Mouse (Mus musculus): ENCODE measurements around the gene Mettl27.
"Not testable (repeated sequence)": the region's sequence is repeated elsewhere in the genome, so short reads cannot be mapped to it uniquely, and the experiment has no call there.

Gene Mettl27

DNA sequence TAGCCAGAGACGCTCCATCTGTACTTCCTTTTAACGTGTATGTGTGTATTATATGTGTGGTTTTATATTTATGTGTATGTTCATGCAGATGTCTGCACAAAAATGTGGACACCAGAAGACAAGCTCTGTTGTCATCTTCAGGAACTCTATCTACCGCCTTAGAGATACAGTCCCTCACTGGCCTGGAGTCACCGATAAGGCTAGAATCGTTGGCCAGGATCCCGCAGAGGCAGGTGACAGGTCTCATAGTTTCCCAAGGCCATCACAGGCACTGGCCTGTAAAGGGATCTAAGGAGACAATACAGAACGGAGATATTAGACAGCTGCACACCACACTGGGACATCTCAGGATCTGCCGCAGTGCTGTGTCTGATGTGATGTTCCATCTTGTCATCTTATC lies 11.1 kb upstream of the Mettl27 start:
- DNase-seq (ENCODE audit: low spot score): no peak

DNA sequence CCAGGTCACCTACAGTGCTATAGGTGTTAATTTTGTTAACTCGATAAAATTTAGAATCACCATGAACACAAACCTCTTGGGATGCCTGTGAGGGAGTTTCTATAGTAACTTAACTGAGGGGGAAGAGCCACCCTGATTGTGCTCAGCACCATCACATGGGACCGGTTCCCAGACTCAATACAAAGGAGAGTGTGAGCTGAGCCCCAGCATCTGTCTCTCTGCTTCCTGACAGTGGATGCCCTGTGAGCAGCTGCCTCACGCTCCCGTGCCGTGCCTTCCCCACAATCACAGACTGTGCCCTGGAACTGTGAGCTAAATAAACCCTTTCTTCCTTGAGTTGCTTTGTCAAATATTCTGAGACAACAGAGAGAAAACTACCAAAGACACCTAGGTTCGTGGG lies 9.0 kb upstream of the Mettl27 start:
- no peak for DNase-seq (ENCODE audit: low spot score)

DNA sequence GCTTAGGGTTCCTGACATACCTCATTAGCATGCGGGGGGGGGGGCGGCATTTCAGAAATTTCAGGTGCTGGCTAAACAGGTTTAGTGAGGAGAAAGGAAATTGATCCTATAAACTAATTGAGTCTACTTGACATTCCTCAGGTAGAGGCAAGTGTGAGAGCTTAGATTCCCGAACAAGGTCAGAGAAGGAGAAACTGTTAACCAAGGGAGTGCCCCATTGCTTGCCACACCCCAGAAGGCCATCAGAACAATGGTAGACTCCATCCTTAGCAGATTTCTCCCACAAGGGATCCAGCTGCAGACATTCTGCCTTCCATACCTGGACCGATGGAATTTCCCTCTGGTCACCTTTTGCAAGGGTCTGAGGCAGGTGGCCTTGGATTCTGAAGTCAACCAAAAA lies 5.4 kb upstream of the Mettl27 start:
- no peak for DNase-seq (ENCODE audit: low spot score)

DNA sequence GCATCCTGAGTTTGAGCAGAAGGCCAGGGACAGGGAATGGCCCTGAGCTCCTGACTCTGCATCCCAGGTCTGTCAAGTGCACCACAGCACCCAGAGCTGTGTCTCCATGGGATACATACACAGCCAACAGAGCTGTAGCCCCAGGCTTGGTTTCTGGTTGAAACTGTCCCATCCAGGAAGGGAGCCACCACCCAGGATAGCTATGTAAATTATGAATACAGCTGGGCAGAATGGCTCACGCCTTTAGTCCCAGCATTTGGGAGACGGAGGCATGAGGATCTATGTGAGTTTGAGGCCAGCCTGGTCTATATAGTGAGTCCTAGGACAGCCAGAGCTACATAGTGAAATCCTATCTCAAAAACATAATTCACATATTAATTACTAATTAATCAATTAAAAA lies 2.2 kb upstream of the Mettl27 start:
- DNase-seq (ENCODE audit: low spot score): no peak

DNA sequence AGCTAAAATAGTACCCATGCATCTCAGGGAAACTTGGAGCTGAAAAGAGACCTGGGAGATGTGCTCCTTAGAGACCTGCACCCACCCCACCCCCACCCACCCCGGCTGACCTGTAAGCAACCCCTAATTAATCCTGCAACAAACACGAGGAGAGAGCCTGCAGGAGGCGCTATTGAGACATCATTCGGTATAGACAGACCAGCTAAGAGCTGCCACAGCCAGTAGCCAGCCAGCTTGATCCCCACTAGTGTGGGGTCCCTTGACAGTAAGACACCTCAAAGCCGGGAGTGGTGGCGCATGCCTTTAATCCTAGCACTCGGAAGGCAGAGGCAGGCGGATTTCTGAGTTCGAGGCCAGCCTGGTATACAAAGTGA lies 722 bp downstream of the Mettl27 start:
- DNase-seq (ENCODE audit: low spot score): peak; percentile 76

DNA sequence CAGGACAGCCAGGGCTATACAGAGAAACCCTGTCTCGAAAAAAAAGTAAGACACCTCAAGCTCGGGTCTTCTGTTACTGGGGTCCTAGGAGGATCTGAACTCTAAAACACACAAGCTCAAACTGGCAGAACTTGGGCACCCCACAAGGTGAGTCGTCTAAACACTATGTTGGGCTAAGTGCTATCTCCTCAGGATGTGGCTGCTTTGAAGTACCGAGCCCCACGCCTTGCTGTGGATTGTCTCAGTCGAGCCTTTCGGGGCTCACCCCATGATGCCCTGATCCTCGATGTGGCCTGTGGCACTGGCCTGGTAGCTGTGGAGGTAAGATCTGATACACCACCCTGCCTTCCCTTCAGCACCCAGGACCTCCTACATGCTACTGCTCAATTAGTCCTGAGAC lies 1.1 kb downstream of the Mettl27 start:
- no peak for DNase-seq (ENCODE audit: low spot score)

DNA sequence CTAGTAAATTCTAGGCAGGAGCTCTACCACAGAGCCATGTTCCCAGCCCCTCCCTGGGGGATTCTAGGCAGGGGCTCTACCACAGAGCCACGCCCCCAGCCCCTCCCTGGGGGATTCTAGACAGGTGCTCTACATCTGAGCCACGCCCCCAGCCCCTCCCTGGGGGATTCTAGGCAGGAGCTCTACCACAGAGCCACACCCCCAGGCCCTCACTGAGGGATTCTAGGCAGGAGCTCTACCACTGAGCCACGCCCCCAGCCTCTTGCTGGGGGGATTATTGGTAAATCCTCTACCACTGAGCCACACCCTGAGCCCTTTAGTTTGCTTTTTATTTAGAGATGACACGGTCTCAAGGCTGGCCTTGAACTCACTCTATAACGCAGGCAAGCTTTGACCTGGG lies 1.5 kb downstream of the Mettl27 start:
- not testable (repeated sequence) for DNase-seq (ENCODE audit: low spot score)

DNA sequence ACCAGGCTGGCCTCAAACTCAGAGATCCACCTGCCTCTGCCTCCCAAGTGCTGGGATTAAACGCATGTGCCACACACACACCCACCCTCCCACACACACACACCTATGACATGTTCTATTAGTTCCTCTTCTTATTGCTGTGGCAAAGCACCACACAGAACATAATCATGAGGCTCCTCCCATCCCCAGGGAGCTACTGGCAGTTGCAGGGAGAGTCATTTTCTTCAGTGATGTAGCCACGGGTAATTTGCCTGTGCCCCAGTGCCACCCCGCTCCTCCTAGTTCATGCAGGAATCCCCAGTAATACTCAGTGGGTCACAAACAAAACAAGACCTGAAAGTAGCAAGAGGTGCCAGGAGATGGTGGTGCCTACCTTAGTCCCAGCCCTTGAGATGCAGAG lies 2.5 kb downstream of the Mettl27 start:
- no peak for DNase-seq (ENCODE audit: low spot score)

DNA sequence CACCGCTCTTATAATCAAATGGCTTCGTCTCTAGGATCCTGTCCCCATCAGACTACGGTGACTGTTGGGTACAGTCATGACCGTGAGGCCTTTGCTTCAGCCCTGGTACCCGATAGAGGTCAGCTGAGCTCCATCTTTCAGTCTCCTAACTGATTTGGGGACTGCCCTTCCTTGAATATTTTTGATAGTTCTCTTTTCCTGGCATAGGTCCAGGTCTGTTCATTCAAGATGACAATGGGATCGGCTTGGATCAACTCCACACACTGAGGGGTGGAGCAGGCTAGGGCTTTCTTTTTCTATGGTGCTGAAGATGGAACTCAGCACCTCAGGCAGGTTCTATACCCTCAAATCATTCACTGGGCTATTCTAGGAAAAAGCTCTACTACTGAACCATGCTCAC lies 3.9 kb downstream of the Mettl27 start:
- no peak for DNase-seq (ENCODE audit: low spot score)

DNA sequence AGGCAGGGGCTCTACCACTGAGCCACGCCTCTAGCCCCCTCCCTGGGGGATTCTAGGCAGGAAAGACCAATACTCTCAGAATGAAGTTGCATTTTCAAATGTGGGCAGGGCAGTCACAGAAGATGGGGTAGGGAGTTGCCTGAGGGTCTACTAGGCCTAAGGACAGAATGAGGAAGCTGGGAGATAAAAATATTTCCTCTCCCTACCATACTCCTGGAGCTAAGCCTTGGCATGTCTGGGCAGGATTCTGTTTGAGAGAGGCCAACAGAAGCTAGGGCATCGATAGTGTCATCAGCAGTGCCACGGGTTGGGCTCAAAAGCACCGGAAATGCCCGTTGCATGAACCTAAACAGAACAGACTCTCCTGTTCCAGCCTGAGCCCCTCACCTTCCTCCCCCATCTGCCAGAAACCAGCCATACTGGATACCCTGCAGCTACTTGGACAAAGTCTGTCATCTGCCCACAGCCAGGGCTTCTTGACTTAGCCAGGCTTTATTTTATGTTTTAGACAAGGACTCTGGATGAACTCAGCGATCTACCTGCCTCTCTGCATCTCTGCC lies 4.5 kb downstream of the Mettl27 start:
- peak; percentile 78 for DNase-seq (ENCODE audit: low spot score)

DNA sequence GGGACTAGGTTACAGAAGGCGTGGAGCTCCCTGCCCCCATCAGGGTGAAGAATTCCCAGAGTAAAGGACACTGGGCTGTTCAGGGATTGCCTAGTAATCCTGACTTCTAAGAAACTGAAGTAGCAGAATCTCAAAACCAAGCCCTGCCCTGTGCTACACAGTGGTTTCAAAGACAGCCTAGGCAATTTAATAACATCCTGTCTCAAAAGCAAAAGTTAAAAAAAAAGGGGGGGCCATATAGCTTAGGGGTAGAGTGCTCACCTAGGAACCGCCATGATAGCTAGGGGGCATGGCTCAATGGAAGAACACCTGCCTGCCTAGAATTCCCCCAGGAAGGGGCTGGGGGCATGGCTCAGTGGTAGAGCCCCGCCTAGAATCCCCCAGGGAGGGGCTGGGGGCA lies 6.9 kb downstream of the Mettl27 start:
- DNase-seq (ENCODE audit: low spot score): no peak

DNA sequence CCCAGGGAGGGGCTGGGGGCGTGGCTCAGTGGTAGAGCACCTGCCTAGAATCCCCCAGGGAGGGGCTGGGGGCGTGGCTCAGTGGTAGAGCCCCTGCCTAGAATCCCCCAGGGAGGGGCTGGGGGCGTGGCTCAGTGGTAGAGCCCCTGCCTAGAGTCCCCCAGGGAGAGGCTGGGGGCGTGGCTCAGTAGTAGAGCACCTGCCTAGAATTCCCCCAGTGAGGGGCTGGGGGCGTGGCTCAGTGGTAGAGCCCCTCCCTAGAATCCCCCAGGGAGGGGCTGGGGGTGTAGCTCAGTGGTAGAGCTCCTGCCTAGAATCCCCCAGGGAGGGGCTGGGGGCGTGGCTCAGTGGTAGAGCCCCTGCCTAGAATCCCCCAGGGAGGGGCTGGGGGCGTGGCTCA lies 7.4 kb downstream of the Mettl27 start:
- DNase-seq (ENCODE audit: low spot score): not testable (repeated sequence)

DNA sequence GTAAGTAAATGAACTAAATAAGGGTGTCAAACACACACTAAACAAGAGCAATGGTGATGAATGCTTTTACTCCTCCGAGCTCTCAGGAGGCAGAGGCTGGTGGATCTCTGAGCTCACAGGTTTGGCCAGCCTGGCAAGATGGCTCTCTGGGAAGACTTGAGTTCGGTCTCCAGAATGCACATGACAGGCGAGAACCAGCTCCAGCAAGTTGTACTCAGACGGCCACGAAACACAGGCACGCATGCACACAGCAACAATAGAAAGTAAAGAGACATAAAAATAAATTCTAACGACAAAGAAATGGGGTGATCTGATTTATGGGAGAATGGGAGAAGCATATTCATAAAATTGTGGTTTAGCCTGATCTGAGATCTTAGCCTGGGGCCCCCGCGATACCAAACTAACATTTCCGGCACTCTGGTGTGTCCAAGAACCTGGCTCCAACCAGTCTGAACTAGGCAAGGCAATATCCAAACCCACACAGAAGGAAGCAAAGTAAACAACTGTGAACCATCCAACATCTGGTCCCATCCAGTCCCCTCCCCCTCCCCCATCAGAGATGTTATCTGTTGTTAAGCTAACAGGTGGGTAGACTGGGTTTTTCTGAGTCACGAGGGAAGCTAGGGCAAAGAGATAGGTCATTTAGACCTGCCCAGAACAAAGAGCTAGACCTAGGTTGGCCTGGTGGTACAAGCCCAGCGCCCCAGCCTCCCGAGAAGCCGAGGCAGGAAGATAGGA lies 9.5 kb downstream of the Mettl27 start:
- DNase-seq (ENCODE audit: low spot score): peak; percentile 85

DNA sequence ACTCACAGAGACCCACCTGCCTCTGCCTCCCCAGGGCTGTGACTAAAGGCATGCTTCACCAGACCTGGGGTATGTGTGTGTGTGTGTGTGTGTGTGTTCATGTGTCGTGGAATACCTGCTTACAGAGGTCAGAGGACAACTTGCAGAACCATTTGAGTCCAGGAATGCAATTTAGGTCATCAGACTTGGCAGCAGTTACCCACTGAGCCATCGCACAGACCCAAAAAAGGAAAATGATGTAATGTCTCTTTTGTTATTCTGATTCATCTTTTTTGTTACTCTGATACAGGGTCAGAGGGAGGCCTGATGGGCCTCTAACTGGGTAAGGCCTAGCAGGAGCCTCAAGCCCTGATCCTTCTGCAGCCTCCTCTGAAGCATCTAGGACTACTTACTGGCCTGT lies 10.6 kb downstream of the Mettl27 start:
- DNase-seq (ENCODE audit: low spot score): no peak

DNA sequence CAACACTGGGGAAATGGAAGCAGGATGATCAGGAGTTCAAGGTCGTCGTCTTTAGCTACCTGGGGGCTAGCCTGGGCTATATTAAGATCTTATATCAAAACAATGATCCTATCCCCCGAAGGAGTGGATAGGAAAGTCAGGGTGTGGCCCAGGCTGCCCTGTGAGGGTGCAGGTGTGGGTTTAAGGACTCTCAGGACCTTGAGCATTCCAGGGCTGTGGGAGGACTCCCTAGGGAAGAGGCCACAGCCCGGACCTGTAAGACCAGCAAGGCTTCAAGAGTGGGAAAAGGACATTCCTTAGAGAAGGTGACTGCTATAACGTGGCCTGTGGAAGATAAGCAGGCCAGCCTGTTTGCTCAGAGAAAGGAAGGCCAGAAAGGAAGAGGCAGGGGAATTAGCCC lies 12.0 kb downstream of the Mettl27 start:
- DNase-seq (ENCODE audit: low spot score): no peak

DNA sequence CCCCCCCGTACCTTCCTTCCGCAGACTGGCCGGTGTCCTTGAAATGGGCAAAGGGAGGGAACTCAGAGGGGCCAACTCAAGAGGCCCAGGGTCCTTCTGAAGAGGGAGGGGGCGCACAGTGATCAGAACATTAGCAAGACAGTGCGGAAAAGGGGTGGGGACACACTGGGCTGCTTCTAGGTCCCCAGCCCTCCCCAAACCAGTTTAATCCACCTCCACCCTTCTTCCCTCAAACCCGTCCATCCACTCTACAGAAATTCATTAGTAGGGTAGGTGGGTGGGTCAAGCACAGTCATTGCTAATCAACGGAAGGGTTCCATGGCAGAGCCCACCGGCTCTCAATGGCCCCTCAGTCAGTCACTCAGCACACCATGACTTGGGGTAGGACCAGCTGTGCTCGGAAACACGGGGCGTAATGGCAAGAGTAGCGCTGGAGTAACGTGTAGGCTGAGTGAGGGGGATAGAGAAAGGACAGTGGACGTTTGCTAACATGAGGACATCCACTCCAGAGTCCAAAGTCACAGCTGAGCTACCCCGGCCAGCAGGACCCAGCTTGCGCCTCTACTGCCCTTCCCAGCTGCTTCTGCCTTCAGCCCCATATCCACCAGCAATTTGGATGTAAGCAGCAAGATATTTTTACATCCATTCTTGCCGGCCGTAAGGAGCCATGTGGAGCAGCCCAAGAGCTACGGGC lies 13.2 kb downstream of the Mettl27 start:
- DNase-seq (ENCODE audit: low spot score): no peak

DNA sequence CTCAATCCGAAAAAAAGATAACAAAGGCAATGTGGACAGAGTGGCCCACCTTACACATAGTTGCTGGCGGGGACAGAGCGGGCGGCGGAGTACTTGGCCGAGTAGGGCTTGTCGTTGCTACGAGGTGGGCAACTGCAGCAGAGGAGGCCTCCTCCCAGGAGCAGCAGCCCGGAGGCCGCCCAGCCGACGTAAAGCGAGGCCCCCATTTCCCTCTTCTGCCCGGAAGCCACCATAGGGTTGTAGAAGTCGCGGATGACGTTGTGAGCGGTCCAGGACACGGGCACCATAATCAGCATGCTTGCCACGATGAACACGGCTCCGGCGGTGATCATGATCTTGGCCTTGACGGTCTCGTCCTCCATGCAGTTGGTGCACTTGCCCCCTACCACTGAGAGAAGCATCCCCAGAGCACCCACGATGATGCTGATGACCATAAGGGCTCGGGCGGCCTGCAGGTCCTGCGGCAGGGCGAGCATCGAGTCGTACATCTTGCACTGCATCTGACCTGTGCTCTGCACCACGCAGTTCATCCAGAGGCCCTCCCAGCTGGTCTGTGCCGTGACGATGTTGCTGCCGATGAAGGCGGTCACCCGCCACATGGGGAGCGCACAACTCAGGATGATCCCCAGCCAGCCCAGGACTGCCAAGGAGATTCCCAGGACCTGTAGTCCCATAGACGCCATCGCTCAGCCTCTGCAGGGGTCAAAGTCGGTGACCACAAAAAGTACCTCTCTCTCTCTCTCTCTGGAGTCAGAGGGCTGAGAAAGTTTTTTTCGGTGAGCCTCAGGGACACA lies 14.1 kb downstream of the Mettl27 start:
- DNase-seq (ENCODE audit: low spot score): no peak

DNA sequence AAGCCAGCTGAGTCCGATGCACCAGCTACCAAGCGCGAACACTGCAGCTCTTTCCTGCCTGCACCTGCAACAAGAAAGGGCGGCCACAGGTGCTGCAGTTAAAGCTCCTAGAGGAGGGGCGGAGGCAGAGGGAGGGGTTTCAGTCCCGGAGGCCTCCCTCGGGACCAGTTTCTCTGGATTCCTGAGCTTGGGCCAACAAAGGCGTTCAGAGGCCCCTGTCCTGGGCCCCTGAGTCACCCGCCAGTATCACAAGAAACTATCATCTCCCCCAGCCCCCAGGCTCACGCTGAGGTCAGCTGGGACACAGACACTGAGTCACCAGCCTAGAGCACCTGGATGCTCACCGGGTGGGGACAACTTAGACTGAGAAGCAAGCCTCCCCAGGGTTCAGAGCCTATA lies 14.7 kb downstream of the Mettl27 start, which contains the start of gene Cldn4:
TSS of gene Cldn4 (minus strand) at position 78 of the 399 bp plus-strand sequence.
- peak; percentile 92 for DNase-seq (ENCODE audit: low spot score)

DNA sequence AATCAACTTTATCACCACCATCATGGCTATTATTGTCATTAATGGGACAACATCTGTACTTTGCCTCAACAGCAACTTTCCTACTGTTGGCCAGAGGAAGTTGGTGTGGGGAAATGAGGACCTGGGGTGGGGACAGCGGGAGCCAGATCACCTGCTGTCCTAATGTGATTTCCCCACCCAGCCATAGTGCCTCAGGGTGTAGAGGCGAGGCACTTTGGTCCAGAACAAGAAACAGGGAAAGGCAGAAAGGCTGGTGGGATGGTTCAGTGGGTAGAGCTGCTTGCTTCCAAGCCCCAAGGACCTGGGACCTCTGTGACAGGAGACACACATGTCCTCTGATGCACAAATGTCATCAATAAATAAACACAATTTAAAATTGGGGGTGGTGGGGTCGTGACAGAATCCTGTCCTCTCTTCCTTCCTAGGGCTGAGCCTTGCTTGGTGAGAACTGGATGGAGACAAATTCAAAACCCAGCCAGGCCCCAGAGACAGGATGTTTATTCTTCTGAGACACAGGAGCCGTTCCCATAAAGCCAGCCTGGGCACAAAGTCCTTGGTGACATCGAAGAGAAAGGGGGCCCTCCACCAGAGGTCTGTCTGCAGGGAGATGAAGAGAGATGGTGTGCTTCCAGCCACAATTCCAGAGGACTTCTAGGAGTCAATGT lies 15.4 kb downstream of the Mettl27 start:
- DNase-seq (ENCODE audit: low spot score): no peak

DNA sequence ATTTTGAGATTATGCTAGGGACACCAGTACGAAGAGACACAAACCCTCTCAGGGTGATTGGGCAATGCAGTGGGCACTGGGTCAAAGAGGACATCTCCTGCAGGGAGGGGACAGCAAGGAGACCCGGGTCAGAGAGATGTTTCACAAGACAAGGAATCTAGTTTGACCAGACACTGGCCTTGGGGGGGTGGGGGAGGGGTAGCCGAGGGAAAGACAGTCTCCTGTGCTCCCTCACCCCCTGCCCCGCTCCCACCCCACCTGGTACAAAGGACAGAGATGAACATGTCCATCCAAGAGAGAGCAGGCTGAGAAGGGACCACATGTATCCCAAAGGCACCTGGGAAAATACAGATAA lies 15.9 kb downstream of the Mettl27 start:
- DNase-seq (ENCODE audit: low spot score): no peak

DNA sequence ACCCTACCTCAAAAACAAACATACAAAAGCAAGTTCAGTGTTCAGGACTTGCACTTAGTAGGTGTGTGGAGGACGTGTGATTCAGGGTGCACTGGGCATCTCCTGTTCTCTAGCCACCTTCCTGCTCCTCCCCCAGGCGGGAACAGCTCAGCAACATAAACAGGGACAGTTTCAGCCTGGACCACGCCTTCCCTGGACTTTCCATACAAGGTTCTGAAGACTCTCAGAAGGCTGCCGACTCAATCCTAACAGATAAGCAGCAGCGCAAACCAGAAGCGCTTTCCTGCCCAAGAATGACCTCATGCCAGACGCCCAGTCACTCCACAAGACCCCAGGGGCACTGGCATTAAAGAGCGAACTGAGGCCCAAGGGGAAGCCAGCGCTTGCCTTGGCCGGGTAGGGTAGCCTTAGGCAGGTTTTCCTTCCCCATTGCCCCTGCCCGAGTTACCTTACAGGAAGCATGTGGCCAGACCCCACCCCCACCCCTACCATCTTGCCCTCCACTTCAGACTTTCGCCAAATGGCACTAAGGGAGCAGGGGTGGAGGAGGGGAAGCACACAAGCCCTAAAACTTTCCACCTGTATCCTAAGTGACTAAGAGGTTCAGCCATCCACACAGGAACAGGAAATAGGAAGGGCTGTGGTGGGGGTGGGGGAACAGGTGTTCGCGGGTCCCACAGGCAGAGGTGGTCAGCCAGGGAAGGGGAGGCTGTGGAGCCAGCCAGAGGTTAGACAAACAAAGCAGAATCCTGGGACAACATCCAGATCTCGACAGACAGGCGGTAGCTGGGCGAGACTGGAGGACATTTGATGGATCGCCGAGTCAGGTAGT lies 19.1 kb downstream of the Mettl27 start:
- peak; percentile 64 for DNase-seq (ENCODE audit: low spot score)
